Mouse (Mus musculus): ENCODE results near the gene Scyl1.

The Scyl1 gene

GRCm38 (mm10) chr19:5743576-5743975, 27.6 kb downstream of the Scyl1 start:
- DNase-seq (ENCODE audit: low read depth, low spot score): no peak

GRCm38 (mm10) chr19:5742241-5742641, 29.0 kb downstream of the Scyl1 start:
- DNase-seq (ENCODE audit: low read depth, low spot score): no peak

GRCm38 (mm10) chr19:5741641-5742240, 29.5 kb downstream of the Scyl1 start:
- DNase-seq (ENCODE audit: low read depth, low spot score): no peak

- DNase-seq (ENCODE audit: low read depth, low spot score): no peak
Measured at GRCm38 (mm10) chr19:5740320-5741317, 30.6 kb downstream of the Scyl1 start, which contains the start of gene Ltbp3. Ltbp3 (plus strand) TSS chr19:5740904.

DNA sequence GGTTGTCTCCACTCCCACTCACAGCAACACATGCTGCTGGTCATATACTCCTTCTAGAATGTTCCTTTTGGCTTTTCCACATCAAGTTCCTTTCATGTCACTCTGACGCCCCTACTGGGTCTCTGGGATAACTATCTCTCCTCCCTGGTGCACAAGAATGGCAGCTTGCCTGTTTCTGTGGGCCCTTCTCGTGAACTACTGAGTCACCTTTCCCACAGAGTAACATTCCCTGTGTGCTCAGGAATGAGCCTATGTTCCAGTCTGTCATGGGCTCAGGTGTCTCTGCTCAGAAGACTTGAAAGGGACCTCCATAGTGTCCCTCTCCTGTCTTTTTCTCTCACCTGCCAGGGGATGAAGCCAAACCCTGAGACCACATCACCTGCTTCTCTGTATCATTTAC, 31.8 kb downstream of the Scyl1 start:
- no peak for DNase-seq (ENCODE audit: low read depth, low spot score)

DNA sequence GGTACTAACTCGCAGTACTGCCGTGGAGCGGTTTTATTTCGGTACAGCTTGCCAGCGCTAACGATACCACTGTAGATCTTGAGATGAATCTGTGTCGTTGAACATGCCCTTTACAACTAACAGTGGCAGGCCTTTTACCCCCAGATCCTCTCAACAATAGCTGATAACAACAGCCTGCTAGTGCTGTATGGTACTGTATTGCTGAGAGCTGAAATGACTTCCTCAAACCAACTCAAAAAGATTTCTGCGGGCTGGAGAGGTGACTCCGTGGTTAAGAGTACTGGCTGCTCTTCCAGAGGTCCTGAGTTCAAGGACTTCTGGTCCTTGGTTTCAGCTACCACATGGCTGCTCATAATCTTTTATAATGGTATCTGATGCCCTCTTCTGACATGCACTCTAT, 36.9 kb downstream of the Scyl1 start:
- DNase-seq (ENCODE audit: low read depth, low spot score): no peak

- peak; percentile 98 for DNase-seq (ENCODE audit: low read depth, low spot score)
Measured at GRCm38 (mm10) chr19:5731264-5731978, 39.8 kb downstream of the Scyl1 start.

DNA sequence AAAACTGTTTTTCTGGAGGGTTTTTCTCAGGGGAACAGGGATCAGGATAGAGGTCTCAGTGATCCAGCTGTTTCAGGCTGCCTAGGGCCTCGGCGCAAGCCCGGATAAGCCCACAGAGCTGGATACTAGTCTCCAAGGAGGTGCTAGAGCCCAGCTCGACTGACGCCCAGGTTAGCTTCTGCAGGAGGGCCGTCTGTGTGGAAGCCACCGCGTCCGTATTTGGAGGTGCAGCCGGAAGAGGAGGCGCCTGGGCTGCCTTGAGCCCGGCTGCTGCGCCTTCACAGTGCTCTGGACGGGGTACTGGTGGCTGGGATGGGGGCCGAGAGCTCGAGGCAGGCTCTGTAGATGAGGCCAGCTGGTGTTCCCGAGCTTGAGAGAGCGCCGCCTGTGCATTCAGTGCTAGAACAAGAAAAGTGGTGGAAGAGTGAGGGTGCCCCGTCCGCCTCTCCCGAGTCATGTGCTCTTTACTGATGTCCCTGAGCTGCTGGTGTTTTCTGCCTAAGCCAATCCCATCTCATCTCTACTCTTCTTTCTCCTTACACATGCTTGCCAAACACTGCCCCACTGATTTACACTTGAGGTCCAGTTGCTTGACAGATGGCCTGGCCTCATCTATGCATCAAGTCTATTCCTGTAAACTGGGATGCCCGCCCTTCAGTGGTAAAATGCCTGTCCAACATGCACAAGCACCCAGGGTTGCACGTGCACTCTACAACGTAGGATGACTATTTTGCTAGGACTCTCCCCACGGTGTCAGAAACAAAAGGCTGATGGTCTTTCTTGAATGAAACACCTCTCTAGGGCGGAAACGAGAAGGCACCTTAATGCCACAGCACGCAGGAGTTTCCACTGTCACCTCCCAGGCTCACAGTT, 40.7 kb downstream of the Scyl1 start:
- no peak for DNase-seq (ENCODE audit: low read depth, low spot score)

GRCm38 (mm10) chr19:5729444-5729815, 41.8 kb downstream of the Scyl1 start, which contains the start of gene Fam89b:
Fam89b (minus strand) TSS chr19:5729653.
- DNase-seq (ENCODE audit: low read depth, low spot score): peak; percentile 84

DNA sequence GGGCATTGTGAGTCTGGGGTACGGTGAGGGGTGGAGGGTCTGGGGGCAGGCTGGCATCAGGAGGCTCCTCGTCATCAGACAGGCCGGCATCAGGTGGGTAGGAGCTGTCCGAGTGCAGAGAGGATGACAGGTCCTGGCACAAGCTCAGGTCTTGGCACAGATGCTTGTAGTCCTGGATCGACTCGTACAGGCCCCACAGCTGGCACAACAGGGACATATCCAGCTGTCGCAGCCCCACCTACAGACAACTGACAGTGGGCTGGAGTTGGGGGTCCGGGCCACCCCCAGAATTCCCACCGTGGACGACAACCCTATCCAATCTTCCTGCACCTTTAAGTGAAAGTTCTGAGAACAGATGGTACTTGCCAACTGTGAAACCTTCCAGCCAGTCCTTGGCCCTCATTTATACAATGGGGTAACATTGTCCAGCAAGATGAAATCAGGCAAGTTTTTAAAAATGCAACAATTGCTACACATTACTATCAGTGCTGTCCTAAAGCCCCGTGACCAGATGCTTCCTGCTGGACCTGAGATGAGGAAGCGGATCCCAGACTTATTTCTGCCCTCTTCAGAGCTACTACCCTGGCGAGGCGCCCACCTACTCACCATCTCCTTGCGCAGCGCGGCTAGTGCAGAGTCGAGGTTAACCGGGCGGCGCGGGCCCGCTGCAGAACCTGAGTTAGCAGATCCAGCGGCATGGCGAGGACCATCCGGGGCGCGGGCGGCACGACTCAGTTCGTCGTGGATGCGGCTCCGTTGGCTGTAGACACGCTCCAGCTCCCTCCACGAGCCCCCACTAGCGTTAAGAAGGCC, 42.4 kb downstream of the Scyl1 start:
- no peak for DNase-seq (ENCODE audit: low read depth, low spot score)

DNA sequence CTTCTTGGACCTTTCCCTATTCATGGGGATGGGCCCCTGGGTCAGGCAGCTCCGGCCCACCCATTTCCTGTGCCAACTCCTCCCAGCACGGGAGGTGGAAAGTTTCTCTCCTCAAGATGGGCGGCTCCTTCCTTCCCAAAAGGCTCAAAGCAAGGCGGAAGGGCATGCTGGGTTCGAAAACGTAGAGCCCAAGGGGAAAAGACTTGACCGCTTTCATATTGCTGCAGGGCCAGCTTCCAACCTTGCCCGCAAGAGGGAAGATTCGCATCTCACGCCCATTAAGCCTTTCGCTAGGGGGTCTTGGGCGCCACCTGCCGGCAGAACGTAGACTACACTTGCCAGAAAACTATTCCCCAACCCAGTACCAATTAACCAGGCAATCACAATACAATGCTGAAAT, 43.5 kb downstream of the Scyl1 start:
- peak; percentile 89 for DNase-seq (ENCODE audit: low read depth, low spot score)

GRCm38 (mm10) chr19:5726961-5727578, 44.1 kb downstream of the Scyl1 start:
- DNase-seq (ENCODE audit: low read depth, low spot score): no peak

DNA sequence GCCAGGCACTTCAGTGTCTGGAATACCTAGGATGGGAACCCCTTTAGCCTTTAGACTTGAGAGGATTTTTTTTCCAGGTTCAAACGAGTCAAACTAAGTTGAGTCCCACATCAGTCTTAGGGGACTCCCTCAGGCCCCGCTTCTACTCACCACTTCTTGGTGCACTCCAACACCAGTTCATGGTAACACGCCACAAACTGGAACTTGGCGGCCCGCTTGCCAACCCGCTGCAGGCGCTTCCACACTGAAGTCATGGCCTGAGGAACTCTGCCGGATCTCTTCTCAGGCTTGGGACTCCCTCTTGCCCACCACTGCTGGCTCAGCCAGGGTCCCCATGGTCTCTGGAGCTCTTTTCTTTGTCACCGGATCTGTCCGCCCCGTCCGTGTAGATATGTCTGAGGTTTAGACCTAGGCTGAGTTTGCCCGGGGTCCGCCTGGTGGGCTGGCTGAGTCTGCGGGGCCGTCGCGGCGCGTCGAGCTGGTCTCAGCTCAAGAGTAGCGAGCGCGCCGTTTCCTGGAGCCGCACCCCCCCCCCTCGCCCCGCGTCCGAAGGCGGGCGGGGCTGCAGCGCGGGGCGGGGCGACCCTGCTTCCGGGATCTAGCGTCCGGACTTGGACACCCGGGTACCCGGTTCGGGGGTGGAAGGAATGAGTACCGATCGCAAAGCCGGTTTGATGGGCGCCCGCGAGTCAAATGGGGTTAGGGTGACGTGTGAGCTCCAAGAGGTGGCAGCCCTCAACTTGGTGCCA, 45.3 kb downstream of the Scyl1 start, which contains the start of gene Ehbp1l1:
Gene Ehbp1l1 (minus strand): TSS at position 551 of the 749 bp plus-strand sequence.
- no peak for DNase-seq (ENCODE audit: low read depth, low spot score)

- no peak for DNase-seq (ENCODE audit: low read depth, low spot score)
Measured at GRCm38 (mm10) chr19:5725029-5725707, 46.1 kb downstream of the Scyl1 start.

- DNase-seq (ENCODE audit: low read depth, low spot score): no peak
Measured at GRCm38 (mm10) chr19:5724549-5724941, 46.7 kb downstream of the Scyl1 start.

GRCm38 (mm10) chr19:5723934-5724548, 47.2 kb downstream of the Scyl1 start:
- no peak for DNase-seq (ENCODE audit: low read depth, low spot score)

GRCm38 (mm10) chr19:5722848-5723425, 48.3 kb downstream of the Scyl1 start:
- DNase-seq (ENCODE audit: low read depth, low spot score): no peak

DNA sequence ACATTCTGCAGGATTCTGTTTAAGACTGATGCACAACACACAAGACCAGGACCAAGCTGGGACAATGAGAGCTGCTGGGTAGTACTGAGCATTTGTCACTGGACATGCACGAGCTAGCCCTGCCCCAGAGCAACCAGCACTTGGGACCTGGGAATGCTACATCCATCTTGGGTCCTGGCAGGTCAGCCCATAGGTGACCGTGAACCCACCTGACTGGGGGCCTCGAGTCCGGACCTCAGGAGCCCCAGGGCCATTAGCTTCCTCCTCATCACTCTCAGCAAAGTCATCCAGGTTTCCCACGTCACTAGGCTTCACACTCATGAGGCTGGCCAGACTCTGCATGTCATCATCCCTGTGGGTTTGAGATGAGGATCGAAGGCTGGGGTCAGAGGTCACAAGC, 50.0 kb downstream of the Scyl1 start:
- no peak for DNase-seq (ENCODE audit: low read depth, low spot score)

All from ES-CJ7 (cell line).